ENCODE assay signal across 7 mouse cellular contexts in the genomic region with DNA sequence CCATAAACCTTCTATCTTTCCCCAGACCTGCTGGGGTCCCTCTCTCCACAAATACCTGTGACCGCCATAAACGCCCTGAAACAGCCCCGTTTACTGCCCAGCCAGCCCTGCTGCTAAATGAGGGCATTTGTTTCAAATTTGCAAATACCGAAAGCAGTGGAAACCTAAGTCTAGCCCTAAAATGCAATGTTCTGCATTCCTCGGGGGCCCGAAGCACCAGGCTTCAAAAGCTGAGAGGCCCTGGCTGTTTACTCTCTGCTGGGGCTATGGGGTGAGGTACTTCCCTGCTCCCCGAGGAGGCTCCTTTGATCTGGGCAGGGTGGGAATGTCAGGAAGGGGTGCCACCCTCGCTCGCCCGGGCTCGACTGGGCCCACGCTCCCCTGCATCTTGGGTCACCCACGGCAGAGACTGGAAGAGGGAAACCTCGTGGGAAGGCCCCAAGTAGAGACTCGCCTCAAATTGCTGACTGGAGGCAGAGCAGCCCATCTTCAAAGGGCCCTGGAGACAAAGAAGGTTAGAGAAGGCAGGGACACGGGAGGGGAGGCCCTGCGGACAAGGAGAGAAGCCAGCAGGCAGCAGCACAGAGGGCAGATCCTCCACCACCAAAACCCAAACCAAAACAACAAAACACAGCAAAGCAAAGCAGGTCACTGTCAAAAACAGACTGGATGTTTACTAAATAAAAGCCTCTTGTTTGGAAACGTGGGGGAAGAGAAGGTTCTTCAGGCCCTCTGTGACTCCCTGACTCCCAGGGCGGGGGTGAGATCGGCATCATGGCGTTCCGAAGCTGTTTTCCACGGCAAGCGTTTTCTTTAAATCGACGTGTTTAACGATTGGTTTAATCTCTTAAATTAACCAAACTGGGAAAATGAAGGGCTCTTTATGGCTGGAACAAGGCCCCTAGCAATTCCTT. TPM values are rescaled to one million over a fixed set of nuclear protein-coding genes. Genes with fewer than 3 reads are reported as not detected.
A peak's percentile ranks its signal among the peaks of the same experiment; 100 is the strongest.
DNase-seq lines count a peak whose midpoint lies in the region; ATAC-seq and TF ChIP-seq lines count a peak whose summit lies in the region.

No protein-coding gene starts in this region.

- H3K36me3 ChIP-seq in forebrain, postnatal 0 days (ENCODE audit: insufficient read depth), result no peaks in the 10 kb centered on the region

- no peaks in the 10 kb centered on the region for H3K27me3 ChIP-seq in forebrain, postnatal 0 days (ENCODE audit: insufficient read depth, low read length)

- H3K27ac ChIP-seq in forebrain, postnatal 0 days (ENCODE audit: low read depth, low read length), result peak overlapping the region; percentile 64; the same call in 1 of the 2 replicates

- H3K9me3 ChIP-seq in forebrain, postnatal 0 days (ENCODE audit: low read length), result no peaks in the 10 kb centered on the region

- H3K9ac ChIP-seq in forebrain, postnatal 0 days, result peak overlapping the region; percentile 39

- no peak for TF ChIP-seq CTCF in forebrain, postnatal 0 days (IDR thresholded peaks at IDR 0.05; ENCODE audit: low read depth)

- ATAC-seq in forebrain, postnatal 0 days, result peak; percentile 23; the same call in 1 of the 2 replicates
- ATAC-seq in cerebellum, adult (ENCODE audit: insufficient number of reproducible peaks, low FRiP score, low TSS enrichment), result no peak

- peak overlapping the region; percentile 16; the same call in 1 of the 2 replicates for H3K4me2 ChIP-seq in forebrain, postnatal 0 days (ENCODE audit: low read depth)

- 12% methylated on average over 27 of the region's 27 CpGs for WGBS in forebrain, postnatal 0 days

- H3K4me3 ChIP-seq in forebrain, postnatal 0 days (ENCODE audit: low read depth, low read length), result no peak overlapping the region

- peak; percentile 32 for DNase-seq in lung, postnatal 10 days
- no peak for DNase-seq in lung, postnatal 36 days
- no peak for DNase-seq in forebrain, postnatal 0 days
- DNase-seq in lung, postnatal 4 days, result peak; percentile 36 to 60
- DNase-seq in adrenal gland, adult 8-10 months, result no peak
- no peak for DNase-seq in left cerebral cortex, adult 18-20 months (ENCODE audit: low spot score in 2 of 2)

- H3K4me1 ChIP-seq in forebrain, postnatal 0 days (ENCODE audit: insufficient read depth), result peaks cover 36% of the 10 kb centered on the region

RNA-seq across cellular contexts. Expression of gene Ptk7, which starts 10.3 kb away (rescaled TPM):
- total RNA-seq in forebrain, postnatal 0 days (2014; rRNA removed), result 42.4 and 56.6 TPM in 2 replicates
- 18.9 and 19.7 TPM in 2 replicates for polyA plus RNA-seq in forebrain, postnatal 0 days (2015; fragmentation: Nextera tagmentation; extraction: Ambion mirVana)
- total RNA-seq in adrenal gland, adult 8-10 months (2022), result 10 to 100 TPM in 2 of 4 experiments, 1 to 10 TPM in 2; 8.7 to 11.2 (median 9.9) TPM
- 10 to 100 TPM in 1 of 2 experiments, 1 to 10 TPM in 1; 9.5 to 10.1 TPM for total RNA-seq in left cerebral cortex, adult 18-20 months (2021)

RNA-seq across cellular contexts. Expression of gene Klc4, which starts 26.8 kb away (rescaled TPM):
- 31.2 and 32.7 TPM in 2 replicates for total RNA-seq in forebrain, postnatal 0 days (2014; rRNA removed)
- polyA plus RNA-seq in forebrain, postnatal 0 days (2015; fragmentation: Nextera tagmentation; extraction: Ambion mirVana), result 20.3 and 21.3 TPM in 2 replicates
- 10 to 100 TPM; 42.3 to 59.8 (median 53.2) TPM for total RNA-seq in adrenal gland, adult 8-10 months (2022)
- 10 to 100 TPM; 24.3 to 26.2 TPM for total RNA-seq in left cerebral cortex, adult 18-20 months (2021)

RNA-seq across cellular contexts. Expression of gene Mrpl2, which starts 27.0 kb away (rescaled TPM):
- 51.4 and 62.9 TPM in 2 replicates for total RNA-seq in forebrain, postnatal 0 days (2014; rRNA removed)
- polyA plus RNA-seq in forebrain, postnatal 0 days (2015; fragmentation: Nextera tagmentation; extraction: Ambion mirVana), result 96.2 and 111 TPM in 2 replicates
- 100 to 1,000 TPM in 2 of 4 experiments, 10 to 100 TPM in 2; 91.8 to 122 (median 104) TPM for total RNA-seq in adrenal gland, adult 8-10 months (2022)
- total RNA-seq in left cerebral cortex, adult 18-20 months (2021), result 10 to 100 TPM; 51.8 to 53.0 TPM

RNA-seq across cellular contexts. Expression of gene Cul7, which starts 31.1 kb away (rescaled TPM):
- total RNA-seq in forebrain, postnatal 0 days (2014; rRNA removed), result 77.0 and 89.9 TPM in 2 replicates
- polyA plus RNA-seq in forebrain, postnatal 0 days (2015; fragmentation: Nextera tagmentation; extraction: Ambion mirVana), result 20.6 and 24.0 TPM in 2 replicates
- 10 to 100 TPM; 42.0 to 53.5 (median 47.2) TPM for total RNA-seq in adrenal gland, adult 8-10 months (2022)
- 10 to 100 TPM; 26.1 to 27.1 TPM for total RNA-seq in left cerebral cortex, adult 18-20 months (2021)

RNA-seq across cellular contexts. Expression of gene Rrp36, which starts 55.1 kb away (rescaled TPM):
- total RNA-seq in forebrain, postnatal 0 days (2014; rRNA removed), result 29.7 and 31.1 TPM in 2 replicates
- polyA plus RNA-seq in forebrain, postnatal 0 days (2015; fragmentation: Nextera tagmentation; extraction: Ambion mirVana), result 39.4 and 52.1 TPM in 2 replicates
- total RNA-seq in adrenal gland, adult 8-10 months (2022), result 10 to 100 TPM; 24.9 to 31.8 (median 30.6) TPM
- 10 to 100 TPM; 17.1 to 17.2 TPM for total RNA-seq in left cerebral cortex, adult 18-20 months (2021)

Comparison
In these comparisons a context has a peak if more than half of its experiments do, and no peak if none do; other contexts are left out.
1. DNase-seq: peak in lung, postnatal 10 days (single experiment) and lung, postnatal 4 days (2 of 2); none in lung, postnatal 36 days (single experiment), forebrain, postnatal 0 days (single experiment), adrenal gland, adult 8-10 months (single experiment) and left cerebral cortex, adult 18-20 months (0 of 2).